Mouse (Mus musculus): Measurements from ENCODE around the gene Olfr55.
"Not testable (repeated sequence)": the region's sequence is repeated elsewhere in the genome, so short reads cannot be mapped to it uniquely, and the experiment has no call there.

The Olfr55 gene

DNA sequence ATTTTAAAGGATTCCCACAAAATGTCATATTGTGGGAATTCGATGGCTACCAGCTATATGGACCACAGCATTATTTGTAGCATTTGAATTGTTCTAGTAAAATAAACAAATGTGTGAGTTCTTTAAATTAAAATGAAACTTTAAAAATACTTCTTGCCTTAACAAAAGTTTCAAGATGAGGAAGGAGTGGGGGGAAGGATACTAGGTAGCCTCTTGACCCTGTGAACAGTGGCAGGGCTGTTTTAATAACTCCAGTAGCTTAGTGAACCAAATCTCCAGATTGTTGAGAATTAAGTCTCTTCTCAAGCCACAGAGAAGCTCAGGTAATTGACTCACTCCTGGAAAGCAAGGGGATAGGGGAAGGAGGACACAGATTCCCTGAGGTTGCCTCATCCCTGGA lies at the start of gene Olfr55:
Gene Olfr55 (plus strand): TSS at position 301 of the 400 bp plus-strand sequence.
- DNase-seq, result not testable (repeated sequence)

DNA sequence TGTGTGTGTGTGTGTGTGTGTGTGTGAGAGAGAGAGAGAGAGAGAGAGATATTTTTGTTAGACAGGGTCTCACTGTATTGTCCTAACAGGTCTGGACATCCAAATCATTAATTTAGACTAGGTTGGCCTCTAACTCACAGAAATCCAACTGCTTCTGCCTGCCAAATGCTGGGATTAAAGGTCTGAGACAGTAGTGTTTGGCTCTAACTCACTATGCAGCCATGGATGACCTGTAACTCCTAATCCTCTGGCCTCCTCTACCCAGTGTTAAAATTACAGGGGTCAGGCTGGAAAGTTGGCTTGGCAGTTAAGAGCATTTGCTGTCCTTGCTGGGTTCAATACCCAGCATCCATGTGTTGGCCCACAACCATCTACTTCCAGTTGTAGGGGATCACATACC lies 43.7 kb upstream of the Olfr55 start:
- no peak for DNase-seq

DNA sequence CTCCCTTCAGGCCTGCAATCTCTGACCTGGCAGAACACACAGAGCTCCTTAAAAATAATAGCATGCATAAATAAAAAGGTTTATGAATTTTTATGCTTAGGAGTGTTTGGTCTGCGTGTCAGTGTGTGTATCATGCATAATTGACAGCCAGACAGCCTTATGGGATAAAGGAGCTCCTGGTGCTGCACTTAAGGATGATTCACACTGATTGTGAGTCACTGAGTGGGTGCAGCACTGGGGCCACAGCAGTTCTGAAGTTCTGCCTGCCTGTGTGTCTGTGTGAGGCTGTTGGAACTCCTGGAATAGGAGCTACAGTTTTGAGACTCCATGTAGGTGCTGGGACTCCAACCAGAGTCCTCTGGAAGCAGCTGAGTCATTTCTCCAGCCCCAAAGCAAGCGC lies 42.0 kb upstream of the Olfr55 start:
- DNase-seq, result no peak

DNA sequence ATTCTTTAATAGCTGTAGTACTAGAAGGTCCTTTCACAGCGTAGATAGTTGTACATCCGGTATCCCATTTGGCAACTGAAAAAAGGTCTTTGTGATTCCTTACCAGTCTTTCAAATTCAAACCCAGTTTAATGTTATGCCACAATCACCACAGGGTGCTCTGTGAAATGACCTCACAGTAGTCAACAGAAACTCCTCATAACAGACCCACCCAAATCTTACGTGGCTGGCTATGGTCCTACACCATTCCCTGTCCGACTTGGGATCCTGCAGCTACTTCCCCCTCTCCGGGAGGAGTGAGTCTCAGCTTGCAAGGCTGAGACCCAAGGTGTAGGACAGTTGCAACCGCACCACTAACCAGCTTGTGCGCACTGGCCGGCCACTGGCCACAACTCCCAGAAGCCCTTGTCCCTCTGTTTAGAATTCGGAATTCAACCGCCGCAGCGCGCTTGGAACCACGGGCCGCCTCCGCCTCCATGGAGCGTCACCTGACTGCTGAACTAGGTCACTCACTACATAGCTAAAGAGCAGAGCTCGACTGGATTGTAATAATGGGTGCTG lies 28.9 kb upstream of the Olfr55 start, which contains the start of gene Morc2b:
Gene Morc2b (minus strand): TSS at position 423 of the 560 bp plus-strand sequence.
- no peak for DNase-seq

DNA sequence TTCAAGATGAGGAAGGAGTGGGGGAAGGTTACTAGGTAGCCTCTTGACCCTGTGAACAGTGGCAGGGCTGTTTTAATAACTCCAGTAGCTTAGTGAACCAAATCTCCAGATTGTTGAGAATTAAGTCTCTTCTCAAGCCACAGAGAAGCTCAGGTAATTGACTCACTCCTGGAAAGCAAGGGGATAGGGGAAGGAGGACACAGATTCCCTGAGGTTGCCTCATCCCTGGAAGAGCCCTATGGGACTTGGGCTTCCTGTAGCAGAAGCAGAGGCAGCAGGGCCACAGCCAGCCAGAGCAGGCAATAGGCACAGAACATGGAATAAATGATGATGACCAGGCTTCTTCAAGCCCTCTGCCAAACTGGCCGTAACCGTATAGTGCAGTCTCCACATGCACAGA lies 22.8 kb downstream of the Olfr55 start, which contains the start of gene Olfr239:
Gene Olfr239 (plus strand): TSS at position 301 of the 400 bp plus-strand sequence.
- not testable (repeated sequence) for DNase-seq

DNA sequence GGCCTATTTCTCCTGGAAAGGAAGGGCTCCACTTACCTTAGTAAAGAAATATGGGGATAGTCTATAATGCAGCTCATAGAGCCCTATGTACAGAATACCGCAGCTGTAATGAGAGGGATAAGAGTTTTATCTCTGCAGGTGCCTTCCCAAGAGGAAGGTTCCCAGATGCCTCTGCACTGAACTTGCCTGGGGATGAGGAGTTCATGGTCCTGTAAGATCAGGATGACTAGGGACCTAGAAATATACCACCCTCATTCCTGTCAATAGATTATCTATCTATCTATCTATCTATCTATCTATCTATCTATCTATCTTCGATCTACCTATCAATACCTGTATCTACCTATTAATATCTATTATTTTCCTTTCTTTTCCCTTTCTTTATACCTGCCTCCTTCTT lies 53.3 kb downstream of the Olfr55 start, which contains the start of gene Olfr1564:
Gene Olfr1564 (minus strand): TSS at position 101 of the 400 bp plus-strand sequence.
- DNase-seq, result no peak

Measured in cerebellum, adult 11-12 months (tissue).